Mouse (Mus musculus) forebrain, embryonic 11.5 days (tissue): ENCODE results near the gene Tbx6. TPM values are rescaled to one million over a fixed set of nuclear protein-coding genes. Genes with fewer than 3 reads are reported as not detected.
A peak's percentile ranks its signal among the peaks of the same experiment; 100 is the strongest.

ENCODE experiments used
- ATAC-seq: fragments of 200-750 bp; cut with Nextera tagmentation; replicated peaks from 2 replicates; pipeline ENCODE4 v1.8.0; 2017; ENCODE audit warnings: moderate TSS enrichment; ENCODE audit not compliant: low FRiP score
- DNase-seq: peaks from one replicate; pipeline ENCODE4 v3.0.0-alpha.2; 2017; ENCODE audit warnings: low spot score
- H3K27ac ChIP-seq: fragments of 300-500 bp; sonication (generic); 2 replicates; pipeline ENCODE4 v1.5.1; 2014; ENCODE audit warnings: low read depth, low read length
- H3K27me3 ChIP-seq: fragments of 300-500 bp; sonication (generic); 2 replicates; pipeline ENCODE4 v1.6.1; 2014; ENCODE audit warnings: mild to moderate bottlenecking, low read length, mixed read lengths; ENCODE audit not compliant: control insufficient read depth, insufficient read depth
- H3K36me3 ChIP-seq: fragments of 300-500 bp; sonication (generic); 2 replicates; pipeline ENCODE4 v1.6.1; 2014; ENCODE audit warnings: mild to moderate bottlenecking, low read length, moderate library complexity, mixed read lengths; ENCODE audit not compliant: control insufficient read depth, insufficient read depth
- H3K4me1 ChIP-seq: fragments of 300-500 bp; sonication (generic); replicated peaks from 2 replicates; pipeline ENCODE4 v1.6.1; 2014; ENCODE audit warnings: low read length, mixed read lengths; ENCODE audit not compliant: control insufficient read depth, insufficient read depth
- H3K4me2 ChIP-seq: fragments of 300-500 bp; sonication (generic); 2 replicates; pipeline ENCODE4 v1.6.1; 2014; ENCODE audit warnings: low read depth, mild to moderate bottlenecking, low read length, moderate library complexity, mixed read lengths; ENCODE audit not compliant: severe bottlenecking
- H3K4me3 ChIP-seq: fragments of 300-500 bp; sonication (generic); 2 replicates; pipeline ENCODE4 v1.5.1; 2014; ENCODE audit warnings: low read depth, low read length
- H3K9ac ChIP-seq: fragments of 300-500 bp; sonication (generic); 2 replicates; pipeline ENCODE4 v1.6.1; 2014; ENCODE audit warnings: low read length
- H3K9me3 ChIP-seq: fragments of 300-500 bp; sonication (generic); 2 replicates; pipeline ENCODE4 v1.6.1; 2016; ENCODE audit warnings: low read length, mixed read lengths; ENCODE audit not compliant: control insufficient read depth
- WGBS: fragments of 180-500 bp; shearing (Covaris S2); extraction: QIAGEN DNeasy Blood & Tissue Kit; methylation state at CpG from one replicate; pipeline ENCODE4 v1.1.7; 2014; 5-methylcytosine and 5-hydroxymethylcytosine counted together
- polyA plus RNA-seq: library from polyadenylated mRNA; unstranded; fragments of >200 nt; fragmentation: Nextera tagmentation; extraction: Ambion mirVana; gene quantifications from 2 replicates; pipeline ENCODE4 v1.2.1, GENCODE M21; 2014

Tbx6 gene
- polyA plus RNA-seq, 1 experiment from 2014 or later = 0.28 TPM

- no peaks in the 10 kb centered on the region for H3K9me3 ChIP-seq
- WGBS = 84% methylated on average over 7 of the region's 7 CpGs
- H3K27me3 ChIP-seq = no peaks in the 10 kb centered on the region
- no peaks in the 10 kb centered on the region for H3K36me3 ChIP-seq
- no peak overlapping the region for H3K4me3 ChIP-seq
- H3K9ac ChIP-seq = no peak overlapping the region
- no peak overlapping the region for H3K4me2 ChIP-seq
- H3K4me1 ChIP-seq = no peaks in the 10 kb centered on the region
- no peak for ATAC-seq
- no peak for DNase-seq
- H3K27ac ChIP-seq = no peak overlapping the region
Measured at GRCm38 (mm10) chr7:126748824-126749223, 32.5 kb upstream of the Tbx6 start.

DNA sequence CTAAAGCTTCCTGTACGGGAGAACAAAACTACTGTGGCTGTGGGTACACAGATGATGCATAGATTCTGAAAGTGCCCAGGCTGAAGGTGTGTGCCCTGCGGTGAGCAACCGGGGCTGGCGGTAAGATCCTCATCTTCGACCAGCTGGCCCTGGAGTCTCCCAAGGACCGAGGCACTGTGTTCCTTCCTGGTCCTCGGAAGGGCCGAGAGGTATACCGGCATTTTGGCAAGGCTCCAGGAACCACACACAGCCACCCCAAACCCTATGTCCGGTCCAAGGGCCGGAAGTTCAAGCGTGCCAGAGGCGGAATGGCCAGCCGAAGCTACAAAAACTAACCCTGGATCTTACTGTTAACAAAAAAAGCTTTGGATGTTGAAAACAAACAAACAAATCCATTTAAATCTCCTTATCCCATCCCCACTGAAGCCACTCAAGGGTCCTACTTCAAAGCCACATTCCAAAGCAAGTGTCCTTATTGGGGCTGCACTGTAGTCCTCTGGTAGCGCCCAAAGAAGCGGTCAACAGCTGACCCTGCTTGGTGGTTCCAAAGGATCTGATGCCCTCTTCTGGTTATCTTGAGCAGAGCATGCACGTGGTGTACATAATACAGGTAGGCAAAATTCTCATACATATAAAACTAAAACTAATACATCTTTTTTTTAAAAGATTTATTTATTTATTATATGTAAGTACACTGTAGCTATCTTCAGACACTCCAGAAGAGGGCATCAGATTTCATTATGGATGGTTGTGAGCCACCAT lies 31.5 kb upstream of the Tbx6 start:
- no peak overlapping the region for H3K9ac ChIP-seq
- H3K27me3 ChIP-seq = no peaks in the 10 kb centered on the region
- H3K36me3 ChIP-seq = no peaks in the 10 kb centered on the region
- H3K9me3 ChIP-seq = no peaks in the 10 kb centered on the region
- DNase-seq (no peak), ATAC-seq (no peak)
- H3K4me1 ChIP-seq = no peaks in the 10 kb centered on the region
- 94% methylated on average over 17 of the region's 17 CpGs for WGBS
- no peak overlapping the region for H3K4me2 ChIP-seq
- no peak overlapping the region for H3K27ac ChIP-seq
- no peak overlapping the region for H3K4me3 ChIP-seq

GRCm38 (mm10) chr7:126754866-126755265 lies 26.4 kb upstream of the Tbx6 start:
- no peaks in the 10 kb centered on the region for H3K4me1 ChIP-seq
- DNase-seq (peak; percentile 89), ATAC-seq (peak; percentile 52; the same call in 1 of the 2 replicates)
- peak overlapping the region; percentile 45; the same call in 1 of the 2 replicates for H3K9ac ChIP-seq
- 1% methylated on average over 9 of the region's 9 CpGs for WGBS
- H3K36me3 ChIP-seq = no peaks in the 10 kb centered on the region
- no peaks in the 10 kb centered on the region for H3K9me3 ChIP-seq
- no peaks in the 10 kb centered on the region for H3K27me3 ChIP-seq
- H3K4me2 ChIP-seq = 0 out of 2 replicates have a peak overlapping the region, but pooled peaks have one; percentile 11
- H3K4me3 ChIP-seq = no peak overlapping the region
- no peak overlapping the region for H3K27ac ChIP-seq

GRCm38 (mm10) chr7:126758539-126758938 lies 22.7 kb upstream of the Tbx6 start:
- Histone ChIP-seq H3K27ac (no peak overlapping the region), H3K9ac (no peak overlapping the region), H3K36me3 (no peaks in the 10 kb centered on the region), H3K27me3 (no peaks in the 10 kb centered on the region), H3K4me2 (no peak overlapping the region), H3K4me3 (no peak overlapping the region), H3K9me3 (no peaks in the 10 kb centered on the region), H3K4me1 (peaks cover 4% of the 10 kb centered on the region; the same call in 1 of the 2 replicates)
- DNase-seq (no peak), ATAC-seq (peak; percentile 3; the same call in 1 of the 2 replicates)
- WGBS = 61% methylated on average over 7 of the region's 7 CpGs

DNA sequence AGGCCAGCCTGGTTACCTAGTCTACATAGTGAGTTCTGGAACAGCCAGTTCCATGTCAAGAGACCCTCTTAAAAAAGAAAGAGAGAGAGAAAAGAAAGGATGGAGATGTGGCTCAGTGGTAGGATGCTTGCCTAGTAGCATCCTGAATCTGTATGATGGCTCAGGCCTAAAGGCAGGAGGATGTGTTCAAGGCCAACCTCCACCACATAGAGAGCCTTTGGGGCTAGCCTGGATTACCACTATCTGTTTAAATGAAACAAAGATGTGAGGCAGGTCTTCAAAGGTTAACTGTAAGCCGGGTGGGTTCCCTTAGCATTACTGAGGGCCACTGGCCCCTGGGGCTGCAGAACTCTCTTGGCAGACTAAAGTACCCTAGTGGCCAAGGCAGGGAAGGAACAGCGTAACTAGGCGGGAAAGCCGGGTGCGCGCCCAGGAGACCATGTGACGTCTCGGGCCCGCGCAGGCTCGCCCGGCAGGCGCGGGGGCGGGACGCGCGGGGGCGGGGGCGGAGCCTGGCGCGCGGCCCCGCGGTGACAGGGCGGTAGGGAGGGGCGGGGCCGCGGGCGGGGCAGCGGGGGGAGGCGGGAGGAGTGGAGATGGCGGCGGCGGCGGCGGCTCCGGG lies 22.1 kb upstream of the Tbx6 start, which contains the start of gene Mapk3:
Gene Mapk3 (plus strand): TSS at position 552 of the 622 bp plus-strand sequence.
- Histone ChIP-seq H3K36me3 (no peaks in the 10 kb centered on the region), H3K27me3 (no peaks in the 10 kb centered on the region), H3K4me2 (peak within 1 kb of the TSS; percentile 91), H3K9ac (peak within 1 kb of the TSS; percentile 81), H3K9me3 (no peaks in the 10 kb centered on the region), H3K4me1 (peaks cover 4% of the 10 kb centered on the region; the same call in 1 of the 2 replicates), H3K27ac (peak within 1 kb of the TSS; percentile 48), H3K4me3 (peak within 1 kb of the TSS; percentile 73)
- WGBS = under 1% methylated on average over 35 of the region's 38 CpGs
- DNase-seq (peak; percentile 95), ATAC-seq (peak; percentile 69)

GRCm38 (mm10) chr7:126759672-126760390 lies 21.5 kb upstream of the Tbx6 start:
- H3K27me3 ChIP-seq = no peaks in the 10 kb centered on the region
- under 1% methylated on average over 23 of the region's 24 CpGs for WGBS
- ATAC-seq (peak; percentile 62), DNase-seq (no peak)
- H3K4me3 ChIP-seq = peak overlapping the region; percentile 73
- no peaks in the 10 kb centered on the region for H3K36me3 ChIP-seq
- no peaks in the 10 kb centered on the region for H3K9me3 ChIP-seq
- peak overlapping the region; percentile 91 for H3K4me2 ChIP-seq
- H3K4me1 ChIP-seq = peaks cover 4% of the 10 kb centered on the region; the same call in 1 of the 2 replicates
- peak overlapping the region; percentile 81 for H3K9ac ChIP-seq
- H3K27ac ChIP-seq = peak overlapping the region; percentile 48

GRCm38 (mm10) chr7:126760391-126760802 lies 20.9 kb upstream of the Tbx6 start:
- DNase-seq (no peak), ATAC-seq (no peak)
- 23% methylated on average over 3 of the region's 3 CpGs for WGBS
- H3K36me3 ChIP-seq = no peaks in the 10 kb centered on the region
- H3K4me1 ChIP-seq = peaks cover 4% of the 10 kb centered on the region; the same call in 1 of the 2 replicates
- no peaks in the 10 kb centered on the region for H3K9me3 ChIP-seq
- peak overlapping the region; percentile 81 for H3K9ac ChIP-seq
- no peaks in the 10 kb centered on the region for H3K27me3 ChIP-seq
- H3K4me3 ChIP-seq = peak overlapping the region; percentile 73
- peak overlapping the region; percentile 48 for H3K27ac ChIP-seq
- H3K4me2 ChIP-seq = peak overlapping the region; percentile 91

- no peak for DNase-seq
- 77% methylated on average over 4 of the region's 4 CpGs for WGBS
- Histone ChIP-seq H3K4me3 (0 out of 2 replicates have a peak overlapping the region, but pooled peaks have one; percentile 73), H3K27me3 (no peaks in the 10 kb centered on the region), H3K4me2 (peak overlapping the region; percentile 91; the same call in 1 of the 2 replicates), H3K9me3 (no peaks in the 10 kb centered on the region), H3K4me1 (peaks cover 4% of the 10 kb centered on the region; the same call in 1 of the 2 replicates), H3K36me3 (no peaks in the 10 kb centered on the region), H3K9ac (peak overlapping the region; percentile 81), H3K27ac (peak overlapping the region; percentile 48; the same call in 1 of the 2 replicates)
- no peak for ATAC-seq
Measured at GRCm38 (mm10) chr7:126760956-126761355, 20.3 kb upstream of the Tbx6 start.
